Mouse (Mus musculus) heart, adult 2 months (tissue): ENCODE results near the gene Tbxas1.

Source experiments
- CTCF ChIP-seq: fragments of 200-600 bp; IDR thresholded peaks from 2 replicates; pipeline ENCODE4 v1.8.1; 2022; ENCODE audit warnings: antibody characterized with exemption, mild to moderate bottlenecking, moderate library complexity
- EP300 ChIP-seq: fragments of 200-500 bp; IDR thresholded peaks from 2 replicates; pipeline ENCODE4 v1.6.1; 2011; ENCODE audit warnings: low read depth, low read length, control low read depth; ENCODE audit not compliant: insufficient read depth

GRCm38 (mm10) chr6:38997838-38998237 is 122.6 kb downstream of the Tbxas1 start:
- TF ChIP-seq CTCF (no peak), EP300 (no peak)
